Mouse (Mus musculus) limb, embryonic 10.5 days (tissue): Measurements from ENCODE around the gene Tuft1. TPM values are rescaled to one million over a fixed set of nuclear protein-coding genes. Genes with fewer than 3 reads are reported as not detected.

Source experiments
- DNase-seq: peaks from one replicate; pipeline ENCODE4 v3.0.0-alpha.2; 2017; ENCODE audit warnings: low spot score
- H3K27ac ChIP-seq: fragments of 300-500 bp; sonication (generic); 2 replicates; pipeline ENCODE4 v1.5.1; 2016; ENCODE audit warnings: mild to moderate bottlenecking
- H3K27me3 ChIP-seq: fragments of 300-500 bp; sonication (generic); 2 replicates; pipeline ENCODE4 v1.6.1; 2016; ENCODE audit warnings: low read depth, mild to moderate bottlenecking; ENCODE audit not compliant: poor library complexity, severe bottlenecking
- H3K36me3 ChIP-seq: fragments of 300-500 bp; sonication (generic); 2 replicates; pipeline ENCODE4 v1.6.1; 2016; ENCODE audit warnings: mild to moderate bottlenecking, moderate library complexity
- H3K4me1 ChIP-seq: fragments of 300-500 bp; sonication (generic); 2 replicates; pipeline ENCODE4 v1.6.1; 2016
- H3K4me3 ChIP-seq: fragments of 300-500 bp; sonication (generic); 2 replicates; pipeline ENCODE4 v1.5.1; 2016; ENCODE audit warnings: mild to moderate bottlenecking, moderate library complexity
- H3K9me3 ChIP-seq: fragments of 300-500 bp; sonication (generic); replicated peaks from 2 replicates; pipeline ENCODE4 v1.6.1; 2016; ENCODE audit warnings: mild to moderate bottlenecking
- WGBS: fragments of 180-500 bp; shearing (Covaris S2); methylation state at CpG from one replicate; pipeline ENCODE4 v1.1.7; 2016; 5-methylcytosine and 5-hydroxymethylcytosine counted together
- polyA plus RNA-seq: library from polyadenylated mRNA; unstranded; fragments of >200 nt; fragmentation: Nextera tagmentation; extraction: Ambion mirVana; gene quantifications from 2 replicates; pipeline ENCODE4 v1.2.1, GENCODE M21; 2016

Tuft1 gene
- polyA plus RNA-seq, 1 experiment from 2014 or later = 4.1 TPM

GRCm38 (mm10) chr3:94567242-94567641, 91.4 kb downstream of the Tuft1 start:
- no peak overlapping the region for H3K27ac ChIP-seq
- no peaks in the 10 kb centered on the region for H3K27me3 ChIP-seq
- no peaks in the 10 kb centered on the region for H3K9me3 ChIP-seq
- H3K36me3 ChIP-seq = 0 out of 2 replicates have a peak, but pooled peaks cover 8% of the 10 kb centered on the region
- WGBS = 78% methylated on average over 2 of the region's 2 CpGs
- peaks cover 14% of the 10 kb centered on the region for H3K4me1 ChIP-seq
- no peak for DNase-seq
- H3K4me3 ChIP-seq = no peak overlapping the region

GRCm38 (mm10) chr3:94565557-94565956, 93.1 kb downstream of the Tuft1 start:
- Histone ChIP-seq H3K36me3 (peaks cover 6% of the 10 kb centered on the region), H3K4me1 (peaks cover 14% of the 10 kb centered on the region), H3K9me3 (no peaks in the 10 kb centered on the region), H3K27ac (no peak overlapping the region), H3K27me3 (no peaks in the 10 kb centered on the region), H3K4me3 (no peak overlapping the region)
- 88% methylated on average over 2 of the region's 2 CpGs for WGBS
- DNase-seq = no peak

- no peak for DNase-seq
- no peaks in the 10 kb centered on the region for H3K27me3 ChIP-seq
- peaks cover 9% of the 10 kb centered on the region for H3K36me3 ChIP-seq
- H3K4me1 ChIP-seq = peaks cover 14% of the 10 kb centered on the region
- 59% methylated on average over 3 of the region's 3 CpGs for WGBS
- H3K9me3 ChIP-seq = no peaks in the 10 kb centered on the region
- no peak overlapping the region for H3K4me3 ChIP-seq
- no peak overlapping the region for H3K27ac ChIP-seq
These were observed 93.5 kb downstream of the Tuft1 start for GRCm38 (mm10) chr3:94565127-94565526.

GRCm38 (mm10) chr3:94564356-94565010, 94.2 kb downstream of the Tuft1 start:
- H3K27ac ChIP-seq = no peak overlapping the region
- no peaks in the 10 kb centered on the region for H3K9me3 ChIP-seq
- H3K4me1 ChIP-seq = peaks cover 14% of the 10 kb centered on the region
- no peak for DNase-seq
- no peak overlapping the region for H3K4me3 ChIP-seq
- 84% methylated on average over 4 of the region's 4 CpGs for WGBS
- no peaks in the 10 kb centered on the region for H3K27me3 ChIP-seq
- peaks cover 15% of the 10 kb centered on the region for H3K36me3 ChIP-seq

- H3K9me3 ChIP-seq = no peaks in the 10 kb centered on the region
- peaks cover 14% of the 10 kb centered on the region for H3K4me1 ChIP-seq
- WGBS = 84% methylated on average over 3 of the region's 3 CpGs
- no peak for DNase-seq
- H3K27ac ChIP-seq = no peak overlapping the region
- H3K36me3 ChIP-seq = peaks cover 28% of the 10 kb centered on the region
- no peak overlapping the region for H3K4me3 ChIP-seq
- H3K27me3 ChIP-seq = no peaks in the 10 kb centered on the region
These were observed 95.5 kb downstream of the Tuft1 start for GRCm38 (mm10) chr3:94563163-94563562.

Other genes starting within 250 kb of the Tuft1 start
- 5.1 and 6.6 TPM in 2 replicates for gene Tdrkh, start 245.6 kb downstream of the Tuft1 start, polyA plus RNA-seq
- gene Mrpl9, start 215.6 kb downstream of the Tuft1 start, polyA plus RNA-seq = 71.0 and 77.8 TPM in 2 replicates
- gene Oaz3, start 215.0 kb downstream of the Tuft1 start, polyA plus RNA-seq = 0.29 and 0.51 TPM in 2 replicates
- gene Celf3, start 180.6 kb downstream of the Tuft1 start, polyA plus RNA-seq = 1.4 and 1.5 TPM in 2 replicates
- gene Riiad1, start 178.5 kb downstream of the Tuft1 start, polyA plus RNA-seq = 1.4 and 1.8 TPM in 2 replicates
- 45.5 and 46.2 TPM in 2 replicates for gene Snx27, start 76.2 kb downstream of the Tuft1 start, polyA plus RNA-seq
- gene Gm10972, start 15.8 kb downstream of the Tuft1 start, polyA plus RNA-seq = not detected in 2 replicates
- gene Selenbp2, start 34.7 kb upstream of the Tuft1 start, polyA plus RNA-seq = 0.60 TPM in 1 of 2 replicates, not detected in the other
- gene Cgn, start 127.6 kb upstream of the Tuft1 start, polyA plus RNA-seq = 6.2 and 6.5 TPM in 2 replicates
- 17.7 and 21.4 TPM in 2 replicates for gene Pogz, start 178.7 kb upstream of the Tuft1 start, polyA plus RNA-seq
- 364 and 392 TPM in 2 replicates for gene Psmb4, start 228.1 kb upstream of the Tuft1 start, polyA plus RNA-seq